Mouse (Mus musculus) bone marrow macrophage, adult 2 months (primary cell): ENCODE measurements at regions not wholly inside any gene's neighbourhood (a gene's known extent, or its start where the extent isn't known, plus 50 kb on each side); places are given as distances from the start of the nearest gene placed in this dataset.

Experiments
- CTCF ChIP-seq: IDR thresholded peaks from 2 replicates; pipeline ENCODE4 v1.5.1; 2012; ENCODE audit warnings: low read depth, mild to moderate bottlenecking, low read length, moderate library complexity
- POLR2A ChIP-seq: IDR thresholded peaks from 2 replicates; pipeline ENCODE4 v1.6.1; 2012; ENCODE audit warnings: mild to moderate bottlenecking, low read depth, low read length, borderline replicate concordance

DNA sequence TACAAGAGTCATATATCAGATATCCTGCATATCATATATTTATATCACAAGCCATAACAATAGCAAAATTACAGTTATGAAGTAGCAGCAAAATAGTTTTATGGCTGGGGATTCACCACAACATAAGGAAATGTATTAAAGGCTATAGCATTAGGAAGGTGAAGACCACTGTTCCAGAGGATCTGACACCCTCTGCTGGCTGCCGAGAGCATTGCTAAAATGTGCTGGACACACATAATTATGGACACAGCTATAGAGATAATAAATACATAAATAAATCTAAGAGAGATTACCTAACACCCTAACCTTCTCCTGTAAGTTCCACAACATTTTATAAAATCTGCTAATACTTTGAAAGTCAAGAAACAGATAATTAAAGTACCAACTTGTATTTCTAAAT, 100.2 kb upstream of the Nxt1 start:
- no peak for TF ChIP-seq CTCF
- TF ChIP-seq POLR2A = no peak
